Comparison of ENCODE assay signal across 1 mouse cellular context in genomic region chr17:3113737-3114357, GRCm38 (mm10).
TF ChIP-seq lines count a peak whose summit lies in the region.

No protein-coding gene starts in this region.

TF ChIP-seq in MEL, 35 proteins besides CTCF, POLR2A, EP300 and RAD21 (continued from another document):
- no peak for TF ChIP-seq POLR2AphosphoS2 (IDR thresholded peaks at IDR 0.05; ENCODE audit: low read length)
- no peak for TF ChIP-seq MAZ (IDR thresholded peaks at IDR 0.05; ENCODE audit: low read depth, low read length)
- TF ChIP-seq SIN3A (IDR thresholded peaks at IDR 0.05; ENCODE audit: low read length) = no peak
- no peak for TF ChIP-seq MAX (IDR thresholded peaks at IDR 0.05; ENCODE audit: low read length)
- no peak for TF ChIP-seq USF1 (IDR thresholded peaks at IDR 0.05; ENCODE audit: low read depth, low read length)
- TF ChIP-seq HCFC1 (IDR thresholded peaks at IDR 0.05; ENCODE audit: low read depth, low read length) = no peak
- TF ChIP-seq RCOR1 (IDR thresholded peaks at IDR 0.05; ENCODE audit: low read depth, low read length) = no peak
- no peak for TF ChIP-seq POLR2AphosphoS5 (IDR thresholded peaks at IDR 0.05; ENCODE audit: borderline replicate concordance, low read depth, low read length)
- no peak for TF ChIP-seq MAFK (IDR thresholded peaks at IDR 0.05; ENCODE audit: borderline replicate concordance, low read depth, low read length)
- no peak for TF ChIP-seq SMC3 (IDR thresholded peaks at IDR 0.05; ENCODE audit: low read depth, low read length)
- no peak for TF ChIP-seq UBTF (IDR thresholded peaks at IDR 0.05; ENCODE audit: borderline replicate concordance, insufficient read depth, low read depth, low read length)
- TF ChIP-seq ZMIZ1 (IDR thresholded peaks at IDR 0.05; ENCODE audit: low read depth, low read length) = no peak
- TF ChIP-seq GABPA (IDR thresholded peaks at IDR 0.05; ENCODE audit: low read depth, low read length) = no peak
